Mouse (Mus musculus) heart, embryonic 15.5 days (tissue): ENCODE measurements around the gene Polr2j. TPM values are rescaled to one million over a fixed set of nuclear protein-coding genes. Genes with fewer than 3 reads are reported as not detected.
"Not testable (repeated sequence)": the region's sequence is repeated elsewhere in the genome, so short reads cannot be mapped to it uniquely, and the experiment has no call there.

ENCODE experiments used
- ATAC-seq: fragments of 200-750 bp; cut with Nextera tagmentation; replicated peaks from 2 replicates; pipeline ENCODE4 v1.8.0; 2017; ENCODE audit warnings: low read depth, moderate TSS enrichment; ENCODE audit not compliant: insufficient number of reproducible peaks, insufficient read depth, low FRiP score
- H3K27ac ChIP-seq: fragments of 300-500 bp; sonication (generic); 2 replicates; pipeline ENCODE4 v1.5.1; 2015; ENCODE audit warnings: mild to moderate bottlenecking, inconsistent platforms
- H3K27me3 ChIP-seq: fragments of 300-500 bp; sonication (generic); 2 replicates; pipeline ENCODE4 v1.6.1; 2015; ENCODE audit warnings: inconsistent platforms
- H3K36me3 ChIP-seq: fragments of 300-500 bp; sonication (generic); 2 replicates; pipeline ENCODE4 v1.6.1; 2015; ENCODE audit warnings: mild to moderate bottlenecking, inconsistent platforms
- H3K4me1 ChIP-seq: fragments of 300-500 bp; sonication (generic); replicated peaks from 2 replicates; pipeline ENCODE4 v1.6.1; 2015; ENCODE audit warnings: inconsistent platforms
- H3K4me2 ChIP-seq: fragments of 300-500 bp; sonication (generic); 2 replicates; pipeline ENCODE4 v1.6.1; 2015; ENCODE audit warnings: inconsistent platforms, mild to moderate bottlenecking, moderate library complexity
- H3K4me3 ChIP-seq: fragments of 300-500 bp; sonication (generic); 2 replicates; pipeline ENCODE4 v1.5.1; 2015; ENCODE audit warnings: mild to moderate bottlenecking, inconsistent platforms
- H3K9ac ChIP-seq: fragments of 300-500 bp; sonication (generic); 2 replicates; pipeline ENCODE4 v1.6.1; 2015; ENCODE audit warnings: mild to moderate bottlenecking, inconsistent platforms
- H3K9me3 ChIP-seq: fragments of 300-500 bp; sonication (generic); replicated peaks from 2 replicates; pipeline ENCODE4 v1.6.1; 2016; ENCODE audit warnings: inconsistent platforms
- WGBS: fragments of 180-500 bp; shearing (Covaris S2); methylation state at CpG from one replicate; pipeline ENCODE4 v1.1.7; 2015; ENCODE audit warnings: mixed read lengths; 5-methylcytosine and 5-hydroxymethylcytosine counted together
- polyA plus RNA-seq: library from polyadenylated mRNA; unstranded; fragments of >200 nt; fragmentation: Nextera tagmentation; extraction: Ambion mirVana; gene quantifications from 2 replicates; pipeline ENCODE4 v1.2.1, GENCODE M21; 2015

Polr2j gene
- polyA plus RNA-seq, 1 experiment from 2014 or later: 135 TPM

GRCm38 (mm10) chr5:136144606-136145430 is 28.4 kb downstream of the Polr2j start:
- H3K36me3 ChIP-seq: peaks cover 25% of the 10 kb centered on the region
- 58% methylated on average over 12 of the region's 12 CpGs for WGBS
- no peaks in the 10 kb centered on the region for H3K4me1 ChIP-seq
- no peak overlapping the region for H3K27ac ChIP-seq
- H3K9me3 ChIP-seq: no peaks in the 10 kb centered on the region
- no peak overlapping the region for H3K4me2 ChIP-seq
- H3K4me3 ChIP-seq: no peak overlapping the region
- H3K9ac ChIP-seq: no peak overlapping the region
- H3K27me3 ChIP-seq: no peaks in the 10 kb centered on the region
- no peak for ATAC-seq

GRCm38 (mm10) chr5:136146936-136147335 is 30.5 kb downstream of the Polr2j start:
- Histone ChIP-seq H3K36me3 (peaks cover 3% of the 10 kb centered on the region), H3K27ac (no peak overlapping the region), H3K4me3 (no peak overlapping the region), H3K27me3 (no peaks in the 10 kb centered on the region), H3K4me1 (no peaks in the 10 kb centered on the region), H3K4me2 (no peak overlapping the region), H3K9me3 (no peaks in the 10 kb centered on the region), H3K9ac (no peak overlapping the region)
- WGBS: 88% methylated on average over 1 of the region's 1 CpGs
- no peak for ATAC-seq

GRCm38 (mm10) chr5:136147704-136148103 is 31.3 kb downstream of the Polr2j start:
- H3K27me3 ChIP-seq: no peaks in the 10 kb centered on the region
- no peak overlapping the region for H3K9ac ChIP-seq
- H3K4me3 ChIP-seq: no peak overlapping the region
- no peaks in the 10 kb centered on the region for H3K36me3 ChIP-seq
- H3K4me1 ChIP-seq: no peaks in the 10 kb centered on the region
- no peak overlapping the region for H3K4me2 ChIP-seq
- H3K27ac ChIP-seq: no peak overlapping the region
- no peaks in the 10 kb centered on the region for H3K9me3 ChIP-seq
- ATAC-seq: no peak
- WGBS: 65% methylated on average over 8 of the region's 8 CpGs

- WGBS: 57% methylated on average over 5 of the region's 5 CpGs
- not testable (repeated sequence) for H3K27me3 ChIP-seq, H3K4me1 ChIP-seq, H3K4me2 ChIP-seq, H3K9ac ChIP-seq, H3K4me3 ChIP-seq, H3K9me3 ChIP-seq, ATAC-seq, H3K36me3 ChIP-seq, H3K27ac ChIP-seq
These were observed 32.7 kb downstream of the Polr2j start for GRCm38 (mm10) chr5:136149134-136149576.

- Histone ChIP-seq H3K27me3 (no peaks in the 10 kb centered on the region), H3K4me3 (no peak overlapping the region), H3K4me1 (no peaks in the 10 kb centered on the region), H3K27ac (no peak overlapping the region), H3K36me3 (no peaks in the 10 kb centered on the region), H3K9me3 (no peaks in the 10 kb centered on the region), H3K9ac (no peak overlapping the region), H3K4me2 (no peak overlapping the region)
- WGBS: 75% methylated on average over 8 of the region's 8 CpGs
- ATAC-seq: no peak
These were observed 35.9 kb downstream of the Polr2j start for GRCm38 (mm10) chr5:136152365-136152764.

DNA sequence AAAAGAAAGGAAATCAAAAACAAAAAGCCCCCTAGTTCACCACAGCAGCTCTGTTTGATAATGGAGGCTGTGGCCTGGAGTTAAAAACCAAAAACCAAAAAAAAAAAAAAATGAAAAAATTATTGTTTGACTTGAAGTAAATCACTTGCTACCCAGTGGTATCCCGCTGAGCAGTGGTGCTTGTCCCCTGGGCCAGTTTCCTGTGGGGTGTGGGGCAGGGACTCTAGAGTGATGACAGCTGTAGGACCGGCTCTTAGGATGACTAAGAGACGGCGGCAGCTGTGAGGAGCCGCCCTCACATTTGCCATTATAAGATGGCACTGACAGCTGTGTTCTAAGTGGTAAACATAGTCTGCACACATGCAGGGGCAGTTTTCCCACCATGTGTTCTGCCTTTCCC is 39.0 kb downstream of the Polr2j start:
- ATAC-seq: no peak

GRCm38 (mm10) chr5:136160084-136160483 is 43.7 kb downstream of the Polr2j start:
- ATAC-seq, H3K27me3 ChIP-seq, H3K27ac ChIP-seq, H3K4me3 ChIP-seq, H3K9ac ChIP-seq, H3K4me1 ChIP-seq, H3K9me3 ChIP-seq, H3K4me2 ChIP-seq, H3K36me3 ChIP-seq: not testable (repeated sequence)
- 83% methylated on average over 11 of the region's 12 CpGs for WGBS

More for the DNA sequence above, 39.0 kb downstream of the Polr2j start:
- Histone ChIP-seq H3K4me2 (no peak overlapping the region), H3K9ac (no peak overlapping the region), H3K4me3 (no peak overlapping the region), H3K27me3 (no peaks in the 10 kb centered on the region), H3K4me1 (no peaks in the 10 kb centered on the region), H3K9me3 (no peaks in the 10 kb centered on the region), H3K27ac (no peak overlapping the region), H3K36me3 (no peaks in the 10 kb centered on the region)
- 66% methylated on average over 5 of the region's 5 CpGs for WGBS

DNA sequence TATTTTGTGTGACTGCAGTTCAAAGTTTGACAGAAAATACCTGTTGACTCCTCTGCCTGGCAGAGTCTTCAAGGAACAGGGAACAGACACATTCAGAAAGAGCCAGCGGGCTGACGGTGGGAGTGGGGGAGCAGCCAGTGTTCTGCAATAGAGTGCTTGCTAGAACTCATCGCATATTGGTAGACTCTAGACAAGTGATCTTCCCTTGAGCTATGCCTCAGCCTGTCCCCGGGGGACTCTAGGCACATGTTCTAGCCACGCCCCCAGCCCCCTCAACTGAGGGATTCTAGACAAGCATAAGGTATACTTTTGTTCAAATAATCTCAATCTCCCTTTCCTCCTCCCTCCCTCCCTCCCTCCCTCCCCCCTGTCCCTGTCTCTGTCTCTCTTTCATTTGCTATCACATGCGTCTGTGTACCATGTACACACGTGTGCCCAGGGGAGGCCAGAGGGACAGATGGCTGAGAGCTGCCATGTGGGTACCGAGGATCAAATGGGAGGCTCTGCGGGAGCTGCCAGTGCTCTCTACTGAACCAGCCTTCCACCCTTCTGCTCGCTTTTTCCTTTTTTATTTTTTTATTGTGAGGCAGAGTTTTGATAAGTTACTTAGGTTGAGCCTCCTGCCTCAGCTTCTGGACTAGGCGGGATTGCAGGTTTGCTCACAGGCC is 47.5 kb downstream of the Polr2j start:
- Histone ChIP-seq H3K9ac (no peak overlapping the region), H3K4me2 (no peak overlapping the region), H3K27ac (no peak overlapping the region), H3K27me3 (no peaks in the 10 kb centered on the region), H3K4me1 (no peaks in the 10 kb centered on the region), H3K9me3 (no peaks in the 10 kb centered on the region), H3K4me3 (no peak overlapping the region), H3K36me3 (no peaks in the 10 kb centered on the region)
- no peak for ATAC-seq
- WGBS: 81% methylated on average over 11 of the region's 11 CpGs

GRCm38 (mm10) chr5:136165246-136165645 is 48.8 kb downstream of the Polr2j start:
- H3K27ac ChIP-seq: no peak overlapping the region
- no peak for ATAC-seq
- H3K4me1 ChIP-seq: peaks cover 6% of the 10 kb centered on the region
- H3K36me3 ChIP-seq: no peaks in the 10 kb centered on the region
- H3K9ac ChIP-seq: no peak overlapping the region
- no peak overlapping the region for H3K4me2 ChIP-seq
- H3K4me3 ChIP-seq: no peak overlapping the region
- no peaks in the 10 kb centered on the region for H3K9me3 ChIP-seq
- no peaks in the 10 kb centered on the region for H3K27me3 ChIP-seq
- 77% methylated on average over 8 of the region's 8 CpGs for WGBS

GRCm38 (mm10) chr5:136167296-136167695 is 50.9 kb downstream of the Polr2j start:
- Histone ChIP-seq H3K4me1 (peaks cover 18% of the 10 kb centered on the region), H3K36me3 (no peaks in the 10 kb centered on the region), H3K4me2 (no peak overlapping the region), H3K27me3 (0 out of 2 replicates have a peak, but pooled peaks cover 3% of the 10 kb centered on the region), H3K27ac (no peak overlapping the region), H3K9ac (no peak overlapping the region), H3K9me3 (no peaks in the 10 kb centered on the region), H3K4me3 (no peak overlapping the region)
- WGBS: 83% methylated on average over 4 of the region's 4 CpGs
- ATAC-seq: no peak

GRCm38 (mm10) chr5:136168071-136168470 is 51.6 kb downstream of the Polr2j start:
- no peak overlapping the region for H3K4me3 ChIP-seq
- WGBS: 92% methylated on average over 3 of the region's 3 CpGs
- H3K36me3 ChIP-seq: no peaks in the 10 kb centered on the region
- no peak overlapping the region for H3K9ac ChIP-seq
- no peaks in the 10 kb centered on the region for H3K9me3 ChIP-seq
- no peak overlapping the region for H3K4me2 ChIP-seq
- peaks cover 18% of the 10 kb centered on the region for H3K4me1 ChIP-seq
- ATAC-seq: no peak
- H3K27ac ChIP-seq: no peak overlapping the region
- H3K27me3 ChIP-seq: 0 out of 2 replicates have a peak, but pooled peaks cover 3% of the 10 kb centered on the region
